Mouse (Mus musculus): ENCODE measurements around the gene Gpr137. TPM values are rescaled to one million over a fixed set of nuclear protein-coding genes. Genes with fewer than 3 reads are reported as not detected.

The Gpr137 gene
- total RNA-seq, 2 experiments from 2014 or later: 56.8 to 63.6 TPM

DNA sequence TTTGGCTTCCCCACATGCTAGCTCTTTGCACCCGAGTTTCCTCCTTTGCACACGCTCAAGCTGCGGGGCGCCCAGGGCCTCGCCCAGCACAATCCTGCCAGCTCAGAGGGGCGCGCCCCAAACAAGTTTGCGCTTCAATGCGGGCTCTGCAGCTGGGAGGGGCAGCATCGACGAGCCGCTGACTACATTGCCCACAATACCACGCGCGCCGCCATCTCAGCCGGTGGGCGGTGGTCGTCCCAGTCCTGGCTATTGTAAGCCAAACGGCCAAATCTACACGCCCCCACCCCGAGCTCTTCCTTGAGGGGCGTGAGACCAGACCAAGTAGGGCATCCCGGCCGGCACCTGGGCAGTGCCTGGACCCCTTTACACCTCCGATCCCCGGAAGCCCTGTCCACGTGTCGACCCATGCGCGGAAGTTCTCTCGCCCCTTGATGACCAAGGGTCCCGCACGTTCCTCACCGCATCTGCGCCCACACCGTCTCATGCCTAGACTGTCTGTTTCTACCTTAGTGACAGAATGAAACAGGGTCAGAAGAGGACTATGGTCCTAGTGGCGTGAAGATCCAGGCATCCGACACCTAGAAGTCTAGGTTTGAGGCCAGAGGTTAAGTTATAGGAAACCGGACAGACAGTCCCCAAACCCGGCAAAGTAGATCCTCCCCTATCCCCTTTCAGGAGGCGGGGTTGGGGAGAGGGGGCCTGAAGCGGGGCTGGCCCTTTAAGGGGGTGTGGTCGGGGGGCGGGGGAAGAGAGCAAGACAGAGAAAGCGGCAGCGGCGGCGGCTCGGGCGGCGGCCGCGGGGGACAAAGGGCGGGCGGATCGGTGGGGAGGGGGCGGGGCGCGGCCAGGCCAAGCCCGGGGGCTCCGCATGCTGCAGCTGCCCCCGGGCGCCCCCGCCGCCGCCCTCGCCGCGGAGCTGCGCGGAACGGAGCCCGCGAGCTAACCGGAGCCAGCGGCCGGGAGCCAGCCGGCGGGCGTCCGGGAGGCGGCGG lies 32.2 kb upstream of the Gpr137 start, which contains the start of gene Ppp1r14b:
Gene Ppp1r14b (plus strand): TSS at position 758 of the 995 bp plus-strand sequence.
- intact Hi-C loops (cut with DNase I): no loop called here
- peak; percentile 94 for DNase-seq

DNA sequence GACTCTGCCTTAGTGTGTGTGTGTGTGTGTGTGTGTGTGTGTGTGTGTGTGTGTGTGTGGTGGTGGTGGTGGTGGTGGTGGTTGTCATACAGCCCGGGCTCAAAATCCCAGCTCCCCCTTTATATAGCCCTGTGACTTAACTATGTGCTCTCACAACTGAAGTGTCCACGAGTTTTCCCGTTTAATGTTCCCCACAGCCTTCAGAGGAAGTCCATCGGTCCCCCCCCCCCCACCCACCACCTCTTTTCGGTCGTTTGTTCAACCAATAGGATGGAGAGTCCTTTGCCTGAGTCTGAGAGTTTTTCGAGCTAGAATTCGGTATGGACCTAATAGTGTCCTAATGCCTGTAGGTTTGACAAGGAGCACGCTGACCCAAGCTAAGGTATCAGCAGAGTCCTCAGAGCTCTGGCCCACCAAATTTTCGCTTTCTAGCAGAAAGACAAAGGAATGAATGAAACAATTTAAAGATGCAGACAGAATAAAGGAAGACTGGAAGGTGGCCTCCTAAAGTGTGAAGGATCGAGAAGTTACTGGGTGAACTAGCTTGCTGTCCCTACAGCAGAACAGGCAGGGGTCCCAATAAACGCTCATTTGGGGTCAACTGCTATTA lies 31.4 kb upstream of the Gpr137 start:
- intact Hi-C loops (cut with DNase I): no loop called here
- DNase-seq: no peak

DNA sequence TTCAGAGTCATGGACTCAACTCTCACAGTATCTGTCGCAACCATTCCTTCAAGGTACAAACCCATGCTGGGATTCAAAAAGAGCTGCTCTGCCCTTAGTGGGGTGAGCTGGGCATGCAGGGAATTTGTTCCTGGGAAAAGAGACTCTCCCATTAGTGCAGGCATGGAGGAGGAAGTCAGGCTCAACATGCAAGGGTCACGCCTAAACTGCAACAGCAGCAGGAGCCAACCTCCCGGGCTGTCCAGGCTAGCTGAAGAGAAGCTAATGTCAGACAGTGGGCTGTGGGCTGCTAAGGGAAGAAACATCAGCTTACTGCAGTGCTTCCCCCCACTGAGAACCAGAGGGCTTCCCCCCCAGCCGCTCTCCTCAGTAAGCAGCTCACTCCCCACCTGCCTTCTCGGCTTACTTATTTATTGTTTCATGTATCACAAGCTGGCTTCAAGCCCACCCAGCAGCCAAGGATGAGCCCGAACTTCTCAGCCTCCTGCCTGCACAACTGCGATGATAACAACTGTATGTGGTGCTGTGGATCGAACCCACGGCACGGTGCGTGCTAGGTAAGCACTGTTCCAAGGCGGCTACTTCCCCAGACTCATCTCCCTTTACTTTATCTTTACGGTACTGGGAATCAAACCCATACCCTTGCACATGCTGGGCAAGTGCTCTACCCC lies 30.1 kb upstream of the Gpr137 start:
- intact Hi-C loops (cut with DNase I): no loop called here

GRCm38 (mm10) chr19:6971644-6972043 lies 29.4 kb upstream of the Gpr137 start:
- DNase-seq: no peak
- intact Hi-C loops (cut with DNase I): no loop called here

More for the DNA sequence above, 30.1 kb upstream of the Gpr137 start:
- no peak for DNase-seq

GRCm38 (mm10) chr19:6970460-6971085 lies 28.3 kb upstream of the Gpr137 start:
- intact Hi-C loops (cut with DNase I): no loop called here
- no peak for DNase-seq

DNA sequence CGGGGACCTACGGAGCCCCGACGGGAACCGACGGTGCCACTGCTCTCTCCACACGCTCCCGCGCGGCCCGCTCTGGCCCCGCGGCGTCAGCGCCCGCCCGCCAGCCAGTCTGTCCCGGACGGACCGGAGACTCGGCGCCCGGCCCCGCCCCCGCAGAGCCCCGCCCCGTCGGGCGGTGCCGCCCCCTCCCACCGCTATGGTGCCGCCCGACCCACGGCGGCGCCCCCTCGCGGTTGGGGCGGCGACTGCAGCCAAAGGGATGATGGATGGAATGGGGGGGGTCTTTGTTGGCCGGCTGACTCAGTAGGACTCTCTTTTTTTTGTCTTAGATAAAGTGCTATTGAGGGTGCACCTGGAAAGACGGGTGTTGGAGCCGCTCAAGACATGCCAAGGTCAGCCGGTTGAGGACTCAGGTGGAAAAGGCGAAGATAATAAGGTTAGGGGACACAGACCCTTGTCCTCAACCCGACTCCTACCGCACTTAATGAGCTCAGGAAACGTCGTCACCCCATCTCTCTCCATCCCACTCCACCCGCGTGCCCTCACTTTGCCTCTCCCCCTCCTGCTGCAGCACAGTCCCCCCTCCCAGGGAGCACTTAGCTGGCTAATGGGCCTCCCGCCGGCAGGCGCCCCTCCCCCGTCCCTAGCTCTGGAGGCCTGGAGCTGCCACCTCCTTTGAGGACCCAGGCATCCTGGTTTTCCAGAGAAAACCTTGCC lies 27.5 kb upstream of the Gpr137 start:
- DNase-seq: peak; percentile 64
- intact Hi-C loops (cut with DNase I): no loop called here

DNA sequence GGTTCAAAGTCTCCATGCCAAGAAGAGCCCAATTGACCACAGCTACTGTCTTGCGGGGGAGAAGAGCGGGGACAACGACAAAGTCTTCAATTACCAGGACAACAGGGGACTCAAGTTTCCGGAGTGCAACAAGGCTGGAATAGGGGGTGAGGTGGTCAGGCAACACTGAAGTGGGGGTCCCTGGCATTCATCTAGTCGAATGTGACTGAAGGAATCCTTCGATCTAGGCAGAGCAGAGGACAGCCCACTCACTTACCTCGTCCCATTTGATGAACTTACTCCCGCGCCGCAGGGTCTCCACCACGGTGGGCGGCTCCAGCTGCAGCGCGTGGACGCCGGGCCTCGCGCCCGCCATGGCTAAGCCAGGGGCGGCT lies 27.0 kb upstream of the Gpr137 start:
- intact Hi-C loops (cut with DNase I): no loop called here

GRCm38 (mm10) chr19:6968491-6969271 lies 26.4 kb upstream of the Gpr137 start:
- intact Hi-C loops (cut with DNase I): no loop called here
- no peak for DNase-seq

More for the DNA sequence above, 27.0 kb upstream of the Gpr137 start:
- DNase-seq: no peak

DNA sequence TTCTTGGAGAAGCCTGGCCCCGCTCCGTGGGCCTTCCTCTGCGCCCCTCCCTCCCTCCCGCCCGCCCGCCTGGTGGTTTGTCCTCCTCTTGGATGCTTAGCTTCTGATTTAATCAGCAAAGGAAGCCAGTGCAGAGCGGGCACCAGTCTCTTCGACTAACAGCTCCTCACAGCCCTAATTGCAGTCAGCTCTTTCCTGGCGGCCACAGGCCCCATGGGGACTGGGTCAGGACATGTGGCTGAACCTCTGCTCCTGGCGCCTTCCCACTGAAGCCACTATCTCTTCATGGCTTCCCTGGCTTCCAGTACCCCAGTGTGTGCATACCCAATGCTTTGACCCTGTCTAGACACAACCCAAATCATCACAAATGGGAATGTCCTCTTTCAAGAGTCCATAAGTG lies 14.2 kb upstream of the Gpr137 start:
- no peak for DNase-seq
- intact Hi-C loops (cut with DNase I): no loop called here

DNA sequence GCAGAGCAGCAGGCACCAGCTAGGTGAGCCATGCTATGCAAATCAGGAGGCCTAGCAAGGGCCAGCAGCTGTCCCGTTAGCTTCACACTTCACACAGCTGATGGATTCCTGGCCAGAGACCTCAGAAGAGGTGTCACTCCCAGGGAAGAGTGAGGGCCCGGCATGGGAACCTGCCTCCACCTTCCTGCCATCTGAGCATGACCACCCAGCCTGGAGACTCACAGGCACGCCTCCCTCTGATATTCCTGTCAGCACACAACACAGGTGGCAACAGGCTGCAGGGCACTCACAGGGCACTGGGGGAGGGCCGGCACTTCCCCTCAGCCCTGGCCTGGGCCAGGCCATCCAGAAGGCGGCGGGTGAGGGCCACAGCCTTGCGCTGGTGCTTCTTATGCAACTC lies 13.1 kb upstream of the Gpr137 start:
- intact Hi-C loops (cut with DNase I): no loop called here
- no peak for DNase-seq

DNA sequence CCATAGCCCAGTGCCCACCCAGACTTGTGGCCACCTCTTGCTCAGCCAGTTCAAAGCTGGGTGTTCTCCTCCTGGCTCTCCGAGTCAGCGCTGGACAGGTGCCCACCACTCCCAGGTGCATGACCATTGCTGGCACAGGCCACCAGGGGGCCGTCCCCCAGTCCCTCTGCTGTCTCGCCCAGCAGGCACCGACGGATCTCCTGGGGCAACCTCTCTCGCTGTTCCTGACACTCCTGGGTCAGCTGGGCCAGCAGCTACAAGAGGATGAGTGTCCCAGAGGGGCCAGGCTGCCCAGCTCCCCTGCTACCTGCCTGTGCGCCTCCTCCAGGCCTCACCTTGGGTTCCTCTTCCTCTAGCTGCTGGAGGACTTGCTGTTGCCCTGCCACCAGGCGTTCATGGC lies 11.8 kb upstream of the Gpr137 start:
- intact Hi-C loops (cut with DNase I): no loop called here

GRCm38 (mm10) chr19:6952712-6953037 lies 10.4 kb upstream of the Gpr137 start:
- intact Hi-C loops (cut with DNase I): no loop called here
- no peak for DNase-seq

More for the DNA sequence above, 11.8 kb upstream of the Gpr137 start:
- DNase-seq: no peak

GRCm38 (mm10) chr19:6951994-6952711 lies 9.9 kb upstream of the Gpr137 start:
- intact Hi-C loops (cut with DNase I): no loop called here
- DNase-seq: peak; percentile 75

DNA sequence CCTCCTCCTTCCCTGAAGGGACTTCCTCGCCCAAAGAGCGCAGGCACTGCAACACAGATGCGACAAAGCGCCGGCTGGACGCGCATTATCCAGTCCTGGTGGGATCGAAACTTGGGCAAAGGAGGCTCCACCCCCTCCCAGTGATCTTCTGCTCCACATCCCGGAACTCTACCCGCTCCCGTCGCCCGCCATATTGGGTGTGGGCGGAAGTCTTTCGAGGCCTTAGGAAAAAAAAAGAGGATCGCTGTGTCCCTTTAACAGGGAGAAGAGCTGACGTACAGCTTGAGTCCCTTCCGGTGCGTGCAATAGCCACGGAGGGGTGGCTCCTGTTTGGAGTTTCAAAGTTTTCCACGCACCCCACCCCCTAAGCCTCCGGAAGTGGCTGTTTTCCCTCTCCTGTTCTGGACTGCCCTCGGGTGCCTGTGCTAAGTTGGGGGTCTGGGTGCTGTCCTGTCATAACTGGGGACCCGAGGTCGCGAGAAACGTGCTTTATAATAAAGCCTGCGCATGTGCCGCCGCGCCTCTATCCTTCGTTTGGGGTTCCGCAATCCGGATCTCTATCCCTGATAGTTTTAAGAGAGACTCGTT lies 9.2 kb upstream of the Gpr137 start:
- DNase-seq: peak; percentile 93
- intact Hi-C loops (cut with DNase I): no loop called here

GRCm38 (mm10) chr19:6950613-6951153 lies 8.4 kb upstream of the Gpr137 start:
- peak; percentile 43 for DNase-seq
- intact Hi-C loops (cut with DNase I): no loop called here

GRCm38 (mm10) chr19:6949951-6950350 lies 7.7 kb upstream of the Gpr137 start:
- intact Hi-C loops (cut with DNase I): loop anchor here (5.0 kb wide), 1 partner anchor 703 kb away; no protein-coding TSS in a partner anchor
- no peak for DNase-seq

DNA sequence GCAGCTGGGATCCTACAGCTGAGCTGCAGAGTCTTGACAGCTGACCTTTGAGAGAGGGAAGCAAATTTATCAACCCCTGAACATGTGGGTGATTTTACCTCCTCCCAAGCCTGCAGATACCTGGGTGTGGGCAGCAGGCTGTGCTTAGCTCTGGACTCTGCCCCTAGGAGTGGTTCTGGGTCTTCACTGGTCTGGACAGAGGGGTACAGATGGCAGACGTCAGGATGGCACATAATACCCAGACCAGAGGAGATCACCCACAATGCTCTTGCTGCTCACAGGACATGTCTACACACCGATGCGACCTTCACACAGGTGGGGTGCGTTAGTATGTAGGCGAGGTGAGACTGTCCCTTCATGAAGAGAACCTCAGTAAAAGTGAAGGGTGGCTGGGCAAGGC lies 7.3 kb upstream of the Gpr137 start:
- intact Hi-C loops (cut with DNase I): loop anchor here (5.0 kb wide), 1 partner anchor 702 kb away; no protein-coding TSS in a partner anchor
- no peak for DNase-seq

DNA sequence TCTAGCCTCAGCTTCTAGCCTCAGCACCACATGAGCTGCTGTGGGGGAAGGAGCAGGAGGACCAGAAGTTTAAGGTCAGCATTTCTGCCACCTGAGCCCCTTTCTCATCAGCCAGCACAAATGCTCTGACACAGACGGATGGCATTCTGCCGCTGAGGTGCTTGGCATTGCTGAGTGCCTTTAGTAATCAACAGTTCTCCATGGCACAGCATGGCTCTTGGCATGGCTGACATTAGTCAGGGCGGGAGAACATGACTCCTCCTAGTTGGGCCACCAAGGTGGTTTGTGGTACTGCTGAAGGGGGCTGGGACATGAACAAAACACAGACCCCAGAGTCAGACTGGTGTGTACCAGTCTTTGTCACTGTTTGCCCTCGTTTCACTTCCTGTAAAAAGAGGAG lies 5.9 kb upstream of the Gpr137 start:
- DNase-seq: peak; percentile 77
- intact Hi-C loops (cut with DNase I): loop anchor here (5.0 kb wide), 1 partner anchor 701 kb away; no protein-coding TSS in a partner anchor
